Mouse (Mus musculus): ENCODE measurements around the gene Higd1b.

Higd1b gene

GRCm38 (mm10) chr11:102835549-102835948 lies at the start of gene Higd1b:
Gene Higd1b, plus strand, starts transcription at chr11:102835849.
- DNase-seq (ENCODE audit: low read depth, low spot score), result no peak

GRCm38 (mm10) chr11:102787688-102788177 lies 47.9 kb upstream of the Higd1b start:
- DNase-seq (ENCODE audit: low read depth, low spot score), result no peak

GRCm38 (mm10) chr11:102791682-102792445 lies 43.8 kb upstream of the Higd1b start:
- no peak for DNase-seq (ENCODE audit: low read depth, low spot score)

- DNase-seq (ENCODE audit: low read depth, low spot score), result no peak
These were observed 41.5 kb upstream of the Higd1b start for GRCm38 (mm10) chr11:102794157-102794556.

GRCm38 (mm10) chr11:102803453-102803852 lies 32.2 kb upstream of the Higd1b start:
- DNase-seq (ENCODE audit: low read depth, low spot score), result peak; percentile 19

GRCm38 (mm10) chr11:102808246-102808645 lies 27.4 kb upstream of the Higd1b start:
- peak; percentile 31 for DNase-seq (ENCODE audit: low read depth, low spot score)

GRCm38 (mm10) chr11:102810721-102811485 lies 24.7 kb upstream of the Higd1b start:
- no peak for DNase-seq (ENCODE audit: low read depth, low spot score)

- no peak for DNase-seq (ENCODE audit: low read depth, low spot score)
These were observed 20.8 kb upstream of the Higd1b start for GRCm38 (mm10) chr11:102814881-102815280.

- no peak for DNase-seq (ENCODE audit: low read depth, low spot score)
These were observed 17.3 kb upstream of the Higd1b start for GRCm38 (mm10) chr11:102818121-102819020.

- no peak for DNase-seq (ENCODE audit: low read depth, low spot score)
These were observed 16.4 kb upstream of the Higd1b start, which contains the start of gene Gjc1 for GRCm38 (mm10) chr11:102819021-102819782. Gene Gjc1, minus strand, starts transcription at chr11:102819700.

GRCm38 (mm10) chr11:102819783-102820385 lies 15.8 kb upstream of the Higd1b start:
- no peak for DNase-seq (ENCODE audit: low read depth, low spot score)

- DNase-seq (ENCODE audit: low read depth, low spot score), result no peak
These were observed 15.2 kb upstream of the Higd1b start for GRCm38 (mm10) chr11:102820432-102820831.

GRCm38 (mm10) chr11:102821231-102821630 lies 14.4 kb upstream of the Higd1b start:
- peak; percentile 22 for DNase-seq (ENCODE audit: low read depth, low spot score)

GRCm38 (mm10) chr11:102826476-102826875 lies 9.2 kb upstream of the Higd1b start:
- no peak for DNase-seq (ENCODE audit: low read depth, low spot score)

- no peak for DNase-seq (ENCODE audit: low read depth, low spot score)
These were observed 8.6 kb upstream of the Higd1b start for GRCm38 (mm10) chr11:102827097-102827496.

- no peak for DNase-seq (ENCODE audit: low read depth, low spot score)
These were observed 5.4 kb upstream of the Higd1b start for GRCm38 (mm10) chr11:102830276-102830675.

GRCm38 (mm10) chr11:102832700-102833297 lies 2.9 kb upstream of the Higd1b start:
- DNase-seq (ENCODE audit: low read depth, low spot score), result no peak

GRCm38 (mm10) chr11:102834219-102834618 lies 1.4 kb upstream of the Higd1b start:
- DNase-seq (ENCODE audit: low read depth, low spot score), result no peak

- no peak for DNase-seq (ENCODE audit: low read depth, low spot score)
These were observed 497 bp downstream of the Higd1b start for GRCm38 (mm10) chr11:102836146-102836545.

GRCm38 (mm10) chr11:102837385-102837784 lies 1.7 kb downstream of the Higd1b start:
- DNase-seq (ENCODE audit: low read depth, low spot score), result no peak

Measured in A20 (cell line).